In genomic region chr8:84968650-84969049, GRCm38 (mm10) we compare ENCODE assay signal across 8 mouse cellular contexts. TPM values are rescaled to one million over a fixed set of nuclear protein-coding genes. Genes with fewer than 3 reads are reported as not detected.
DNase-seq lines count a peak whose midpoint lies in the region; ATAC-seq and TF ChIP-seq lines count a peak whose summit lies in the region.

No protein-coding gene starts in this region.

- no peak for TF ChIP-seq CTCF in hindbrain, postnatal 0 days (IDR thresholded peaks at IDR 0.05; ENCODE audit: low read depth)
- TF ChIP-seq CTCF in midbrain, postnatal 0 days (IDR thresholded peaks at IDR 0.05) = no peak

- no peak for DNase-seq in kidney, adult 18-20 months
- no peak for DNase-seq in embryonic facial prominence, embryonic 10.5 days (ENCODE audit: low spot score)
- DNase-seq in hindbrain, postnatal 0 days (ENCODE audit: low spot score) = no peak
- DNase-seq in midbrain, postnatal 0 days (ENCODE audit: low spot score) = no peak
- DNase-seq in urinary bladder, postnatal 14 days (ENCODE audit: low spot score) = no peak
- no peak for DNase-seq in T-cell, adult 2 months (ENCODE audit: low spot score)
- DNase-seq in left cerebral cortex, adult 11 months (ENCODE audit: low spot score) = no peak

- no peak for ATAC-seq in kidney, embryonic 16.5 days (ENCODE audit: low FRiP score, low TSS enrichment)
- no peak for ATAC-seq in hindbrain, postnatal 0 days
- no peak for ATAC-seq in midbrain, postnatal 0 days (ENCODE audit: low FRiP score)

- no peaks in the 10 kb centered on the region for H3K9me3 ChIP-seq in kidney, embryonic 16.5 days (ENCODE audit: low read length)
- H3K9me3 ChIP-seq in embryonic facial prominence, embryonic 10.5 days = no peaks in the 10 kb centered on the region
- H3K9me3 ChIP-seq in hindbrain, postnatal 0 days (ENCODE audit: low read length) = no peaks in the 10 kb centered on the region
- no peaks in the 10 kb centered on the region for H3K9me3 ChIP-seq in midbrain, postnatal 0 days (ENCODE audit: low read length)

- H3K36me3 ChIP-seq in kidney, embryonic 16.5 days (ENCODE audit: insufficient read depth, low read length) = peaks cover 25% of the 10 kb centered on the region
- peaks cover 39% of the 10 kb centered on the region for H3K36me3 ChIP-seq in embryonic facial prominence, embryonic 10.5 days (replicated peaks)
- H3K36me3 ChIP-seq in hindbrain, postnatal 0 days (ENCODE audit: insufficient read depth, low read length) = peaks cover 18% of the 10 kb centered on the region; the same call in 1 of the 2 replicates
- H3K36me3 ChIP-seq in midbrain, postnatal 0 days (ENCODE audit: insufficient read depth, low read length) = peaks cover 20% of the 10 kb centered on the region

- peak overlapping the region; percentile 75 for H3K9ac ChIP-seq in kidney, embryonic 16.5 days (replicated peaks; ENCODE audit: low read length)
- H3K9ac ChIP-seq in hindbrain, postnatal 0 days (replicated peaks; ENCODE audit: low read length) = peak overlapping the region; percentile 88; the same call in 1 of the 2 replicates
- peak overlapping the region; percentile 77; the same call in 1 of the 2 replicates for H3K9ac ChIP-seq in midbrain, postnatal 0 days (replicated peaks; ENCODE audit: low read length, poor library complexity, severe bottlenecking)

- H3K4me3 ChIP-seq in kidney, embryonic 16.5 days (ENCODE audit: low read length) = peak overlapping the region; percentile 57
- peak overlapping the region; percentile 80 for H3K4me3 ChIP-seq in embryonic facial prominence, embryonic 10.5 days
- H3K4me3 ChIP-seq in hindbrain, postnatal 0 days (ENCODE audit: low read length) = peak overlapping the region; percentile 73
- H3K4me3 ChIP-seq in midbrain, postnatal 0 days (ENCODE audit: low read depth, low read length) = peak overlapping the region; percentile 74

- peak overlapping the region; percentile 82 for H3K4me2 ChIP-seq in kidney, embryonic 16.5 days (replicated peaks; ENCODE audit: low read depth, low read length)
- peak overlapping the region; percentile 88 for H3K4me2 ChIP-seq in hindbrain, postnatal 0 days (ENCODE audit: low read depth, low read length)
- H3K4me2 ChIP-seq in midbrain, postnatal 0 days (ENCODE audit: low read depth, low read length, poor library complexity, severe bottlenecking) = peak overlapping the region; percentile 86

- no peaks in the 10 kb centered on the region for H3K27me3 ChIP-seq in kidney, embryonic 16.5 days (ENCODE audit: insufficient read depth, low read length)
- no peaks in the 10 kb centered on the region for H3K27me3 ChIP-seq in embryonic facial prominence, embryonic 10.5 days (replicated peaks; ENCODE audit: low read depth, poor library complexity, severe bottlenecking)
- H3K27me3 ChIP-seq in hindbrain, postnatal 0 days (ENCODE audit: insufficient read depth, low read length) = no peaks in the 10 kb centered on the region
- no peaks in the 10 kb centered on the region for H3K27me3 ChIP-seq in midbrain, postnatal 0 days (ENCODE audit: insufficient read depth, low read length)

- H3K27ac ChIP-seq in kidney, embryonic 16.5 days (ENCODE audit: low read length) = peak overlapping the region; percentile 89
- H3K27ac ChIP-seq in embryonic facial prominence, embryonic 10.5 days (replicated peaks) = peak overlapping the region; percentile 97
- H3K27ac ChIP-seq in hindbrain, postnatal 0 days = peak overlapping the region; percentile 91
- H3K27ac ChIP-seq in midbrain, postnatal 0 days (ENCODE audit: low read depth, low read length) = peak overlapping the region; percentile 91

- WGBS in kidney, embryonic 16.5 days = 9% methylated on average over 2 of the region's 2 CpGs
- 35% methylated on average over 2 of the region's 2 CpGs for WGBS in embryonic facial prominence, embryonic 10.5 days
- 24% methylated on average over 2 of the region's 2 CpGs for WGBS in hindbrain, postnatal 0 days
- 22% methylated on average over 2 of the region's 2 CpGs for WGBS in midbrain, postnatal 0 days

- H3K4me1 ChIP-seq in kidney, embryonic 16.5 days (ENCODE audit: insufficient read depth, low read length) = peaks cover 33% of the 10 kb centered on the region
- H3K4me1 ChIP-seq in embryonic facial prominence, embryonic 10.5 days = peaks cover 62% of the 10 kb centered on the region
- H3K4me1 ChIP-seq in hindbrain, postnatal 0 days (ENCODE audit: insufficient read depth, low read length) = peaks cover 17% of the 10 kb centered on the region
- peaks cover 13% of the 10 kb centered on the region; the same call in 1 of the 2 replicates for H3K4me1 ChIP-seq in midbrain, postnatal 0 days (ENCODE audit: insufficient read depth, low read length)

RNA-seq across cellular contexts. Expression of gene Gm49661, which starts 0.6 kb away (rescaled TPM):
- polyA plus RNA-seq in kidney, embryonic 16.5 days (2015; fragmentation: Nextera tagmentation; extraction: Ambion mirVana) = not detected in 2 replicates
- polyA plus RNA-seq in embryonic facial prominence, embryonic 10.5 days (2016; fragmentation: Nextera tagmentation; extraction: Ambion mirVana) = not detected in 2 replicates
- not detected in 2 replicates for total RNA-seq in hindbrain, postnatal 0 days (2014; rRNA removed)
- polyA plus RNA-seq in hindbrain, postnatal 0 days (2015; fragmentation: Nextera tagmentation; extraction: Ambion mirVana) = not detected in 2 replicates
- not detected in 2 replicates for total RNA-seq in midbrain, postnatal 0 days (2014; rRNA removed)
- polyA plus RNA-seq in midbrain, postnatal 0 days (2015; fragmentation: Nextera tagmentation; extraction: Ambion mirVana) = not detected in 2 replicates

RNA-seq across cellular contexts. Expression of gene Prdx2, which starts 0.7 kb away (rescaled TPM):
- 810 and 819 TPM in 2 replicates for polyA plus RNA-seq in kidney, embryonic 16.5 days (2015; fragmentation: Nextera tagmentation; extraction: Ambion mirVana)
- polyA plus RNA-seq in embryonic facial prominence, embryonic 10.5 days (2016; fragmentation: Nextera tagmentation; extraction: Ambion mirVana) = 1,193 and 1,272 TPM in 2 replicates
- 688 and 763 TPM in 2 replicates for total RNA-seq in hindbrain, postnatal 0 days (2014; rRNA removed)
- polyA plus RNA-seq in hindbrain, postnatal 0 days (2015; fragmentation: Nextera tagmentation; extraction: Ambion mirVana) = 925 and 937 TPM in 2 replicates
- total RNA-seq in midbrain, postnatal 0 days (2014; rRNA removed) = 720 and 802 TPM in 2 replicates
- polyA plus RNA-seq in midbrain, postnatal 0 days (2015; fragmentation: Nextera tagmentation; extraction: Ambion mirVana) = 904 and 934 TPM in 2 replicates

RNA-seq across cellular contexts. Expression of gene Rnaseh2a, which starts 0.9 kb away (rescaled TPM):
- 137 and 138 TPM in 2 replicates for polyA plus RNA-seq in kidney, embryonic 16.5 days (2015; fragmentation: Nextera tagmentation; extraction: Ambion mirVana)
- polyA plus RNA-seq in embryonic facial prominence, embryonic 10.5 days (2016; fragmentation: Nextera tagmentation; extraction: Ambion mirVana) = 147 and 148 TPM in 2 replicates
- 37.3 and 45.9 TPM in 2 replicates for total RNA-seq in hindbrain, postnatal 0 days (2014; rRNA removed)
- polyA plus RNA-seq in hindbrain, postnatal 0 days (2015; fragmentation: Nextera tagmentation; extraction: Ambion mirVana) = 59.0 and 59.7 TPM in 2 replicates
- total RNA-seq in midbrain, postnatal 0 days (2014; rRNA removed) = 40.5 and 48.9 TPM in 2 replicates
- polyA plus RNA-seq in midbrain, postnatal 0 days (2015; fragmentation: Nextera tagmentation; extraction: Ambion mirVana) = 36.5 and 39.7 TPM in 2 replicates

RNA-seq across cellular contexts. Expression of gene Junb, which starts 9.9 kb away (rescaled TPM):
- 8.3 and 11.7 TPM in 2 replicates for polyA plus RNA-seq in kidney, embryonic 16.5 days (2015; fragmentation: Nextera tagmentation; extraction: Ambion mirVana)
- 6.6 and 6.7 TPM in 2 replicates for polyA plus RNA-seq in embryonic facial prominence, embryonic 10.5 days (2016; fragmentation: Nextera tagmentation; extraction: Ambion mirVana)
- total RNA-seq in hindbrain, postnatal 0 days (2014; rRNA removed) = 16.9 and 17.8 TPM in 2 replicates
- polyA plus RNA-seq in hindbrain, postnatal 0 days (2015; fragmentation: Nextera tagmentation; extraction: Ambion mirVana) = 6.3 and 7.9 TPM in 2 replicates
- 11.3 and 15.9 TPM in 2 replicates for total RNA-seq in midbrain, postnatal 0 days (2014; rRNA removed)
- 5.3 and 6.1 TPM in 2 replicates for polyA plus RNA-seq in midbrain, postnatal 0 days (2015; fragmentation: Nextera tagmentation; extraction: Ambion mirVana)

RNA-seq across cellular contexts. Expression of gene Hook2, which starts 21.8 kb away (rescaled TPM):
- 34.8 and 35.2 TPM in 2 replicates for polyA plus RNA-seq in kidney, embryonic 16.5 days (2015; fragmentation: Nextera tagmentation; extraction: Ambion mirVana)
- 19.5 and 20.0 TPM in 2 replicates for polyA plus RNA-seq in embryonic facial prominence, embryonic 10.5 days (2016; fragmentation: Nextera tagmentation; extraction: Ambion mirVana)
- 18.9 and 19.0 TPM in 2 replicates for total RNA-seq in hindbrain, postnatal 0 days (2014; rRNA removed)
- 29.7 and 33.4 TPM in 2 replicates for polyA plus RNA-seq in hindbrain, postnatal 0 days (2015; fragmentation: Nextera tagmentation; extraction: Ambion mirVana)
- total RNA-seq in midbrain, postnatal 0 days (2014; rRNA removed) = 21.4 and 32.5 TPM in 2 replicates
- polyA plus RNA-seq in midbrain, postnatal 0 days (2015; fragmentation: Nextera tagmentation; extraction: Ambion mirVana) = 40.1 and 41.3 TPM in 2 replicates
